Mouse (Mus musculus) embryo, embryonic 11.5 days (tissue): ENCODE measurements around the gene Vmn1r114.
"Not testable (repeated sequence)": the region's sequence is repeated elsewhere in the genome, so short reads cannot be mapped to it uniquely, and the experiment has no call there.

Experiments
- DNase-seq: peaks from one replicate; pipeline ENCODE4 v3.0.0-alpha.2; 2012; ENCODE audit warnings: low read depth, low spot score

Gene Vmn1r114

DNA sequence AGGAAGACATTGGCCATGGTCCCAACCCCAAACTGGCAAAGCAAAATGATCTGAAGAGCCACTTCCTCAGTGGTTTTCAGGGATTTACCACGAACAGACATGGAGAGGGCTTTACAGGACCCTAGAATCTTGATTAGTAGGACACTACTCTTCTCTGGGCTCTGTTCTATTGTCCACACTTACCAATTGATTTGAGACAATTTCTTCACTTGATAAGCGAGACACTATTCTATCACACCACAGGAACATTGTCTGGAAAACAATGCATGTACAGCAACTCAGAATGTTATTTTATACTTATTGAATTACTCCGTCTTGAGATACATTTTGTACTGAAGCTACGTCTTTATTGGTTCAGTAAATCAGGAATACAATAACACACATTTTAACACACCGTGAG is at the start of gene Vmn1r114:
Gene Vmn1r114, minus strand, starts transcription at position 101 of the 400 bp plus-strand sequence.
- DNase-seq, result not testable (repeated sequence)

DNA sequence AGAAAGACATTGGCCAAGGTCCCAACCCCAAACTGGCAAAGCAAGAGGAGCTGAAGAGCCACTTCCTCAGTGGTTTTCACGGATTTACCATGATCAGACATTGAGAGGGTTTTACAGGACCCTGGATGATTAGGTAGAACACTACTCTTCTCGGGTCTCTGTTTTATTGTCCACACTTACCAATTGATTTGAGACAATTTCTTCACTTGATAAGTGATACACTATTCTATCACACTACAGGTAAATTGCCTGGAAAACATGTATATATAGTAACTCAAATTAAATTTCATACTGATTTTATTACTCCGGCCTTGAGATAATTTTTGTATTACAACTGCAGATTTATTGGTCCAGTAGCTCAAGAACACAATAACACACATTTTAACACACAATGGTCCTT is 32.9 kb upstream of the Vmn1r114 start, which contains the start of gene Vmn1r115:
Gene Vmn1r115, minus strand, starts transcription at position 101 of the 400 bp plus-strand sequence.
- DNase-seq, result not testable (repeated sequence)

DNA sequence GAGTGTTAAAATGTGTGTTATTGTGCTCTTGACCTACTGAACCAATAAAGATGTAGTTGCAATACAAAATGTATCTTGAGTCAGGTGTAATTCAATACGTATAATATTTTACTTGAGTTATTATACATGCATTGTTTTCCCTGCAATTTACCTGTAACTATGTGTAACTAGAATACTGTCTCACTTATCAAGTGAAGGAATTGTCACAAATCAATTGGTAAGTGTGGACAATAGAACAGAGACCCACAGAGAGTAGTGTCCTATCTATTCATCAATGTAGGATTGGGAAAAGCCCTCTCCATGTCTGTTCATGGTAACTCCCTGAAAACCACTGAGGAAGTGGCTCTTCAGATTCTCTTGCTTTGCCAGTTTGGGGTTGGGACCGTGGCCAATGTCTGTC is 25.0 kb downstream of the Vmn1r114 start, which contains the start of gene Vmn1r113:
Gene Vmn1r113, plus strand, starts transcription at position 301 of the 400 bp plus-strand sequence.
- DNase-seq, result not testable (repeated sequence)

DNA sequence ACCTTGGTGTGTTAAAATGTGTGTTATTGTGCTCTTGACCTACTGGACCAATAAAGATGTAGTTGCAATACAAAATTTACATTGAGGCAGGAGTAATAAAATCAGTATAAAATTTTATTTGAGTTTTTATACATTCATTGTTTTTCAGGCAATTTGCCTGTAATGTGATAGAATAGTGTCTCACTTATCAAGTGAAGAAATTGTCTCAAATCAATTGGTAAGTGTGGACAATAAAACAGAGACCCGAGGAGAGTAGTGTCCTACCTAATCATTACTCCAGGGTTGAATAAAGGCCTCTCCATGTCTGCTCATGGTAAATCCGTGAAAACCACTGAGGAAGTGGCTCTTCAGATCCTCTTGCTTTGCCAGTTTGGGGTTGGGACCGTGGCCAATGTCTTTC is 41.1 kb downstream of the Vmn1r114 start, which contains the start of gene Vmn1r112:
Gene Vmn1r112, plus strand, starts transcription at position 301 of the 400 bp plus-strand sequence.
- not testable (repeated sequence) for DNase-seq
